Mouse (Mus musculus) testis, adult 10 weeks (tissue): Measurements from ENCODE around the gene Ccl3. TPM values are rescaled to one million over a fixed set of nuclear protein-coding genes. Genes with fewer than 3 reads are reported as not detected.

Experiments used
- polyA plus RNA-seq: library from polyadenylated mRNA; stranded (reverse); fragments of 350-450 nt; fragmentation: Illumina TruSeq; extraction: RNeasy Lipid Tissue Mini Kit (QIAGEN cat#74804); gene quantifications from one replicate; pipeline ENCODE4 v1.2.3, GENCODE M21; 2014; ENCODE audit warnings: low read depth, low replicate concordance

Gene Ccl3
- polyA plus RNA-seq: not detected

GRCm38 (mm10) chr11:83649305-83649841 lies at the start of gene Ccl3:
Ccl3 (minus strand) TSS chr11:83649355.

GRCm38 (mm10) chr11:83662204-83662603 lies 13.0 kb upstream of the Ccl3 start, which contains the start of gene Ccl4:
Ccl4 (plus strand) TSS chr11:83662584.

GRCm38 (mm10) chr11:83645521-83645920 lies 3.6 kb downstream of the Ccl3 start, which contains the start of gene Rpl9-ps1:
Rpl9-ps1 (minus strand) TSS chr11:83645621.

Other genes with a start within 250 kb of the Ccl3 start
- gene Rasl10b, start 240.2 kb downstream of the Ccl3 start, polyA plus RNA-seq: 0.08 TPM
- gene Gas2l2, start 219.9 kb downstream of the Ccl3 start, polyA plus RNA-seq: not detected
- 3.0 TPM for gene 1700020L24Rik, start 211.7 kb downstream of the Ccl3 start, polyA plus RNA-seq
- 0.18 TPM for gene Mmp28, start 186.3 kb downstream of the Ccl3 start, polyA plus RNA-seq
- gene Taf15, start 176.3 kb downstream of the Ccl3 start, polyA plus RNA-seq: 156 TPM
- gene Heatr9, start 127.2 kb downstream of the Ccl3 start, polyA plus RNA-seq: 30.0 TPM
- 0.52 TPM for gene Ccl5, start 118.8 kb downstream of the Ccl3 start, polyA plus RNA-seq
- 0.24 TPM for gene Ccl9, start 70.7 kb downstream of the Ccl3 start, polyA plus RNA-seq
- 0.76 TPM for gene Ccl6, start 56.3 kb downstream of the Ccl3 start, polyA plus RNA-seq
- not detected for gene Rpl9-ps1, start 3.7 kb downstream of the Ccl3 start, polyA plus RNA-seq
- gene Ccl4, start 13.2 kb upstream of the Ccl3 start, polyA plus RNA-seq: not detected
- gene Wfdc17, start 54.6 kb upstream of the Ccl3 start, polyA plus RNA-seq: 9.5 TPM
- 0.62 TPM for gene Wfdc18, start 59.7 kb upstream of the Ccl3 start, polyA plus RNA-seq
- gene Wfdc21, start 97.6 kb upstream of the Ccl3 start, polyA plus RNA-seq: not detected
- gene Heatr6, start 104.3 kb upstream of the Ccl3 start, polyA plus RNA-seq: 2.6 TPM
- gene Hnf1b, start 200.7 kb upstream of the Ccl3 start, polyA plus RNA-seq: 7.5 TPM